Mouse (Mus musculus) ES-E14 (cell line): ENCODE data around the gene Mlh3.

Experiments used
- CHD2 ChIP-seq: IDR thresholded peaks from 2 replicates; pipeline ENCODE4 v1.6.1; 2014; ENCODE audit warnings: mild to moderate bottlenecking, low read depth, low read length, inconsistent platforms
- MAFK ChIP-seq: IDR thresholded peaks from 2 replicates; pipeline ENCODE4 v1.6.1; 2014; ENCODE audit warnings: mild to moderate bottlenecking, low read depth, low read length, inconsistent platforms; ENCODE audit not compliant: insufficient read depth

DNA sequence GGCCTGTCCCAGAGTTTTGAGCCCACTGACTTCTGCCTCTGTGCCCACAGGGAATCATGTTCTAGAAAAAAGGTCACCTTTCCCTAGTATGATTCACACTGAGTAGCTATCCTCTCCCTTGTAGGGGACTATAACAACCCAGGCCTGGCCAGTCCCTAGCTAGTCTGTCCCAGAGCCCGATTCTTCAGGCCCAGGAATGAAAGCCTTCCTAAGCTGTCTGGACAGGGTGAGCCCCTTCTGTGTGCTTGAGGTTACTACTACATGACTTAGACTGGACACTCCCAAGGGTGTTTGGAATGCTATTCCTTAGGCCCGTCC is 68.6 kb downstream of the Mlh3 start:
- TF ChIP-seq MAFK, result no peak
- TF ChIP-seq CHD2, result no peak
